Mouse (Mus musculus) heart, postnatal 0 days (tissue): ENCODE measurements at regions not wholly inside any gene's neighbourhood (a gene's known extent, or its start where the extent isn't known, plus 50 kb on each side); places are given as distances from the start of the nearest gene placed in this dataset.

Experiments used
- CTCF ChIP-seq: IDR thresholded peaks from 2 replicates; pipeline ENCODE4 v1.5.1; 2016; ENCODE audit warnings: antibody characterized with exemption, control low read depth, low read depth
- EP300 ChIP-seq: IDR thresholded peaks from 2 replicates; pipeline ENCODE4 v1.6.1; 2016; ENCODE audit warnings: antibody characterized with exemption, low read depth

GRCm38 (mm10) chr12:35319571-35319970, 215.3 kb downstream of the Ahr start:
- TF ChIP-seq CTCF (no peak), EP300 (no peak)
